Mouse (Mus musculus) limb, embryonic 14.5 days (tissue): ENCODE measurements around the gene Angptl7. TPM values are rescaled to one million over a fixed set of nuclear protein-coding genes. Genes with fewer than 3 reads are reported as not detected.

Experiments used
- ATAC-seq: fragments of 200-750 bp; cut with Nextera tagmentation; 2 replicates; pipeline ENCODE4 v1.8.0; 2017; ENCODE audit warnings: low read depth, moderate number of reproducible peaks, moderate TSS enrichment; ENCODE audit not compliant: low FRiP score
- DNase-seq: peaks from one replicate; pipeline ENCODE4 v3.0.0-alpha.2; 2015; ENCODE audit warnings: low spot score
- H3K27ac ChIP-seq: fragments of 300-500 bp; sonication (generic); replicated peaks from 2 replicates; pipeline ENCODE4 v1.5.1; 2014; ENCODE audit warnings: low read depth, mild to moderate bottlenecking, low read length, moderate library complexity, mixed read lengths
- H3K27me3 ChIP-seq: fragments of 300-500 bp; sonication (generic); 2 replicates; pipeline ENCODE4 v1.6.1; 2014; ENCODE audit warnings: low read length, mixed read lengths; ENCODE audit not compliant: control insufficient read depth, insufficient read depth
- H3K36me3 ChIP-seq: fragments of 300-500 bp; sonication (generic); 2 replicates; pipeline ENCODE4 v1.6.1; 2014; ENCODE audit warnings: mild to moderate bottlenecking, low read length, moderate library complexity, mixed read lengths; ENCODE audit not compliant: control insufficient read depth, insufficient read depth
- H3K4me1 ChIP-seq: fragments of 300-500 bp; sonication (generic); 2 replicates; pipeline ENCODE4 v1.6.1; 2014; ENCODE audit warnings: antibody characterized with exemption, low read length, mixed read lengths; ENCODE audit not compliant: control insufficient read depth, insufficient read depth
- H3K4me2 ChIP-seq: fragments of 300-500 bp; sonication (generic); replicated peaks from 2 replicates; pipeline ENCODE4 v1.6.1; 2014; ENCODE audit warnings: low read depth, mild to moderate bottlenecking, low read length, moderate library complexity; ENCODE audit not compliant: severe bottlenecking
- H3K4me3 ChIP-seq: fragments of 300-500 bp; sonication (generic); replicated peaks from 2 replicates; pipeline ENCODE4 v1.5.1; 2014; ENCODE audit warnings: low read length
- H3K9ac ChIP-seq: fragments of 300-500 bp; sonication (generic); 2 replicates; pipeline ENCODE4 v1.6.1; 2014; ENCODE audit warnings: mild to moderate bottlenecking, low read depth, low read length, moderate library complexity; ENCODE audit not compliant: severe bottlenecking
- H3K9me3 ChIP-seq: fragments of 300-500 bp; sonication (generic); 2 replicates; pipeline ENCODE4 v1.6.1; 2016; ENCODE audit warnings: low read length; ENCODE audit not compliant: control insufficient read depth
- POLR2A ChIP-seq: fragments of 200-500 bp; IDR thresholded peaks from 2 replicates; pipeline ENCODE4 v1.8.0; 2012; ENCODE audit warnings: inconsistent platforms, mild to moderate bottlenecking, moderate library complexity, borderline replicate concordance; ENCODE audit not compliant: insufficient read depth, insufficient read length; ENCODE audit errors: extremely low read depth
- WGBS: fragments of 180-500 bp; shearing (Covaris S2); extraction: QIAGEN DNeasy Blood & Tissue Kit; methylation state at CpG from one replicate; pipeline ENCODE4 v1.1.7; 2014; 5-methylcytosine and 5-hydroxymethylcytosine counted together
- polyA plus RNA-seq, 2 experiments: library from polyadenylated mRNA; depleted of rRNA in 1 of 2; stranded (reverse) in 1 of 2; unstranded in 1 of 2; fragments of >200 nt; fragmentation: Nextera tagmentation in 1 of 2; extraction: Ambion mirVana in 1 of 2; gene quantifications; 2 replicates each; pipeline versions ENCODE4 v1.2.1 to v1.2.3; 2012 to 2014

Angptl7 gene
- polyA plus RNA-seq, 2 experiments: 1.9 to 2.2 TPM

DNA sequence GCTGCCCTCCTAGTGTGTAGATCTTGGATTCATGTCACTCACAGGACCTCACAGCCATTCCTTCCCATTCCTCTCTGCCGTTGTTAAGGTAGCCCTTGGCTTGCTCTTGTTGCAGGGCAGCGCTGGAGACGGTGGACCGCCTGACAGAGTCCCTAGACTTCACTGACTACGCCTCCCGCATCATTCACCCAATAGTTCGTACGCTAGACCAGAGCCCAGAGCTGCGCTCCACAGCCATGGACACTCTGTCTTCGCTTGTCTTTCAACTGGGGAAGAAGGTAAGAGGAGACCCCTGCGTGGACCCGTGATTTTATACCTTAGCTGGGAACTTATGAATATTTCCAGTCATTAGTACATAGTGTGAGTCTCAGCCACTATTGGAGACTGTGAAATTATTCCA is 15.7 kb downstream of the Angptl7 start:
- no peak overlapping the region for H3K4me3 ChIP-seq
- 98% methylated on average over 12 of the region's 12 CpGs for WGBS
- no peaks in the 10 kb centered on the region for H3K9me3 ChIP-seq
- ATAC-seq (no peak), DNase-seq (no peak)
- H3K9ac ChIP-seq: no peak overlapping the region
- no peak overlapping the region for H3K27ac ChIP-seq
- H3K36me3 ChIP-seq: peaks cover 90% of the 10 kb centered on the region
- no peaks in the 10 kb centered on the region for H3K4me1 ChIP-seq
- TF ChIP-seq POLR2A: no peak
- no peak overlapping the region for H3K4me2 ChIP-seq
- no peaks in the 10 kb centered on the region for H3K27me3 ChIP-seq

DNA sequence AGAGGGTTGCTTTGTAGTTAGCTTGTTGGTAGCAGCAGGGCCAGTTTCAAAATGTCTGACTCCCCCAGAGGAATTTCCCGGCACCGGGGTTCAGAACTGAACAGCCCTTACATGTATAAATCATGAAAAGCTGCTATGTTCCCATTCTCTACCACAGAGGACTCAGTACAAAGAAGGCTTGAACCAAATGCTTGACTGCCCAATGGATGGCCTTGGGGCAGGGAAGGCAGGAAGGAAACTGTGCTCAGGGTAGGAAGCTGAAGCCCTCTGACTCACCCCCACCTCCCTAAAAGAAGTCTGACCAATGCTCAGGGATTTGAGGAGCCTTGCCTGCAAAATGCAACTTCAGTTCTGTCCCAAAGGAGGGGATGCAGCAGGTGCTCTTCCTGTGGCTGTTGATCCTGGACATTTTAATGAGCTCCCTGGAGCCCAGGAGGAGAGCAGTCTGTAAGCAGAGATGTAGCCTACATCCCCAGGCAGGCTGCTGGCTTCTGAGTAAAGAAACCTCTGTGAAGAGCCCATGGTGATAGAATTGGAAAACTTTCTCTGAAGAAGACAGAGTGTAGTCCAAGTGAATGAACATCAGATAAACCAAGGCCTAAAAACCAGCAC is 18.6 kb downstream of the Angptl7 start:
- Histone ChIP-seq H3K9me3 (no peaks in the 10 kb centered on the region), H3K27ac (no peak overlapping the region), H3K4me2 (no peak overlapping the region), H3K4me1 (no peaks in the 10 kb centered on the region), H3K27me3 (no peaks in the 10 kb centered on the region), H3K9ac (no peak overlapping the region), H3K36me3 (peaks cover 90% of the 10 kb centered on the region), H3K4me3 (no peak overlapping the region)
- no peak for TF ChIP-seq POLR2A
- peak; percentile 44; the same call in 1 of the 2 replicates for ATAC-seq
- 89% methylated on average over 2 of the region's 2 CpGs for WGBS
- no peak for DNase-seq

DNA sequence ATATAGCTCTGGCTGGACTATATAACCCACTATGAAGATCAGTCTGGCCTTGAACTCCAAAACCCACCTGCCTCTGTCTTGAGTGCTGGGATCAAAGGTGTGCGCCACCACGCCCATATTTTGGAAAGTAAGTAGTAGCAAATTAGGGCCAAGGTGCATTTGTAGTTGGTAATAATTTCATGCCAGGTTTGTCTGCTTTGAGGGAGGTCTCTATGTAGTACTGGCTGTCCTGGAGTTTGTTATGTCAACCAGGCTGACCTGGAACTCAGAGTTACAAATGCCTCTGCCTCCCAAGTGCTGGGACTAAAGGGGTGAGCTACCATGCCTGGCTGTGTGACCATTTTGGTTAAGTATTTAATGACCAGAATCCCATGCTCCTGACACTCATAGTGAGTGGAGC is 20.0 kb downstream of the Angptl7 start:
- H3K4me2 ChIP-seq: no peak overlapping the region
- H3K9ac ChIP-seq: no peak overlapping the region
- H3K9me3 ChIP-seq: no peaks in the 10 kb centered on the region
- H3K36me3 ChIP-seq: peaks cover 90% of the 10 kb centered on the region
- no peak overlapping the region for H3K27ac ChIP-seq
- no peaks in the 10 kb centered on the region for H3K4me1 ChIP-seq
- no peak overlapping the region for H3K4me3 ChIP-seq
- DNase-seq (no peak), ATAC-seq (no peak)
- WGBS: 96% methylated on average over 2 of the region's 2 CpGs
- TF ChIP-seq POLR2A: no peak
- no peaks in the 10 kb centered on the region for H3K27me3 ChIP-seq

DNA sequence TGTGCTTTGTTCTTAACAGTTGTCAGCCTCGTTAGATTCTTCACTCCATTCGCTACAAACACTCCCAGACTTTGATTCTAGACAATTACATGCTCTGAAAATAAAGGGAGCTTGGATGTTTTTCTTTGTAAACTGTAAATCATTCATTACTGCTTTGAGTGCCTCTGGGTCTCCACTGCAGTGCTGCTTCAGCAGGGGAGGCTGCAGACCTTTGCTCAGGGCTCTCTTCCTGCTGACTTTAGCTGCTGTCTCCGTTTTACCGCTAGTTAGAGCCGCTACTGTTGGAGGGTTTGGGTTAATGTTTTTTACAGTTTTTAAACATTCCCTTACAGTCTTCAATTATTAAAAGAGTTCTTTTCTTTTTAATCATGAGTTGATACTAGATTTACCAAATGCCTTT is 26.8 kb downstream of the Angptl7 start:
- no peak overlapping the region for H3K27ac ChIP-seq
- H3K36me3 ChIP-seq: peaks cover 89% of the 10 kb centered on the region
- no peaks in the 10 kb centered on the region for H3K27me3 ChIP-seq
- no peak for TF ChIP-seq POLR2A
- no peak overlapping the region for H3K4me3 ChIP-seq
- ATAC-seq (no peak), DNase-seq (no peak)
- H3K9me3 ChIP-seq: no peaks in the 10 kb centered on the region
- 71% methylated on average over 5 of the region's 5 CpGs for WGBS
- no peak overlapping the region for H3K4me2 ChIP-seq
- peaks cover 10% of the 10 kb centered on the region for H3K4me1 ChIP-seq
- H3K9ac ChIP-seq: no peak overlapping the region

DNA sequence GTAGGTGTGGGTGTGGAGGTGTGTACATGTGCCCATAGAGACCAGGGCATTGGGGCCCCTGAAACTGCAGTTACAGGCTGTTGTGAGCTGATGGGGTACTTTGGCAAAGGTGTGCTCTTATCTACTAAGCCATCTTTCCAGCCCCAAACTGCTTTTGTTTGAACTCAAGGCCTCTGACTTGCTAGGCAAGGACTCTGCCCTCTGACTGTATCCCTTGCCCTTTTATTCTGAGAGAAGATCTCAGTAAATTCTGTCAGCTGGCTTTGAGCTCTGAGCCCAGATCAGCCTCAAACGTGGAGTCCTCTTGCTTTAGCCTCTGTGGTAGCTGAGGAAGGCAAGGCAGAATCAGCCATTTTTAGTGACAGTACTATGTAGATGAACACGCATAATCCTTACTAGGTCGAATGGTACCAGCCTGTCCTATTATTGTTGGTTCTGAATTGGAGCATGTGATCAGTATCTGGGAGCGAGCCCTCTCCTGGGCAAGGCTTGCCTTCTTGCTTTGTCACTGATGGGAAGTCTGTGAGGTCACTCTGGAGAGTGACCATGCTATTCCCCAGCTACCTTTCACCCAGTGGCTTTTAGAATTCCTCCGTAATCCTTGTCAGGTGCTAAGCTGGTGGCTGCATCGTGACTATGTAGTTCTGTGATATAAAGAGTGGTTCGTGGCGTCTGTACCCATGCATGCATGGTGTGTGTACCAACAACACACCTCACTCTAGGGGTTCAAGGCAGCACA is 27.7 kb downstream of the Angptl7 start:
- 92% methylated on average over 8 of the region's 8 CpGs for WGBS
- no peak overlapping the region for H3K9ac ChIP-seq
- no peak for TF ChIP-seq POLR2A
- H3K4me1 ChIP-seq: peaks cover 10% of the 10 kb centered on the region
- H3K9me3 ChIP-seq: no peaks in the 10 kb centered on the region
- H3K4me3 ChIP-seq: no peak overlapping the region
- H3K27ac ChIP-seq: no peak overlapping the region
- no peaks in the 10 kb centered on the region for H3K27me3 ChIP-seq
- no peak overlapping the region for H3K4me2 ChIP-seq
- no peak for DNase-seq
- peaks cover 90% of the 10 kb centered on the region for H3K36me3 ChIP-seq
- no peak for ATAC-seq
